Mouse (Mus musculus) forebrain, embryonic 15.5 days (tissue): ENCODE data around the gene Ldlrad3. TPM values are rescaled to one million over a fixed set of nuclear protein-coding genes. Genes with fewer than 3 reads are reported as not detected.

Experiments
- ATAC-seq: fragments of 200-750 bp; cut with Nextera tagmentation; replicated peaks from 2 replicates; pipeline ENCODE4 v1.8.0; 2017; ENCODE audit warnings: mild to moderate bottlenecking, moderate TSS enrichment, moderate library complexity
- H3K27ac ChIP-seq: fragments of 300-500 bp; sonication (generic); replicated peaks from 2 replicates; pipeline ENCODE4 v1.5.1; 2015; ENCODE audit warnings: mild to moderate bottlenecking, inconsistent platforms
- H3K27me3 ChIP-seq: fragments of 300-500 bp; sonication (generic); 2 replicates; pipeline ENCODE4 v1.6.1; 2015; ENCODE audit warnings: inconsistent platforms
- H3K36me3 ChIP-seq: fragments of 300-500 bp; sonication (generic); 2 replicates; pipeline ENCODE4 v1.6.1; 2015; ENCODE audit warnings: mild to moderate bottlenecking, inconsistent platforms
- H3K4me1 ChIP-seq: fragments of 300-500 bp; sonication (generic); 2 replicates; pipeline ENCODE4 v1.6.1; 2015; ENCODE audit warnings: inconsistent platforms
- H3K4me2 ChIP-seq: fragments of 300-500 bp; sonication (generic); replicated peaks from 2 replicates; pipeline ENCODE4 v1.6.1; 2015; ENCODE audit warnings: mild to moderate bottlenecking, inconsistent platforms
- H3K4me3 ChIP-seq: fragments of 300-500 bp; sonication (generic); 2 replicates; pipeline ENCODE4 v1.5.1; 2015; ENCODE audit warnings: mild to moderate bottlenecking, inconsistent platforms
- H3K9ac ChIP-seq: fragments of 300-500 bp; sonication (generic); replicated peaks from 2 replicates; pipeline ENCODE4 v1.6.1; 2015; ENCODE audit warnings: mild to moderate bottlenecking, inconsistent platforms
- H3K9me3 ChIP-seq: fragments of 300-500 bp; sonication (generic); 2 replicates; pipeline ENCODE4 v1.6.1; 2016; ENCODE audit warnings: inconsistent platforms
- WGBS: fragments of 180-500 bp; shearing (Covaris S2); methylation state at CpG from one replicate; pipeline ENCODE4 v1.1.7; 2015; ENCODE audit warnings: mixed read lengths; 5-methylcytosine and 5-hydroxymethylcytosine counted together
- polyA plus RNA-seq: library from polyadenylated mRNA; unstranded; fragments of >200 nt; fragmentation: Nextera tagmentation; extraction: Ambion mirVana; gene quantifications from 2 replicates; pipeline ENCODE4 v1.2.1, GENCODE M21; 2015

The Ldlrad3 gene
- polyA plus RNA-seq, 1 experiment from 2014 or later: 30.0 TPM

- H3K4me1 ChIP-seq: peaks cover 60% of the 10 kb centered on the region
- no peak overlapping the region for H3K4me2 ChIP-seq
- 46% methylated on average over 9 of the region's 9 CpGs for WGBS
- no peak overlapping the region for H3K9ac ChIP-seq
- H3K9me3 ChIP-seq: no peaks in the 10 kb centered on the region
- peak; percentile 86 for ATAC-seq
- H3K27ac ChIP-seq: peak overlapping the region; percentile 85
- H3K36me3 ChIP-seq: no peaks in the 10 kb centered on the region
- no peaks in the 10 kb centered on the region for H3K27me3 ChIP-seq
- no peak overlapping the region for H3K4me3 ChIP-seq
Measured at GRCm38 (mm10) chr2:102134510-102135262, 51.5 kb downstream of the Ldlrad3 start.

GRCm38 (mm10) chr2:102132945-102133558, 53.1 kb downstream of the Ldlrad3 start:
- H3K36me3 ChIP-seq: no peaks in the 10 kb centered on the region
- H3K9me3 ChIP-seq: no peaks in the 10 kb centered on the region
- H3K4me1 ChIP-seq: peaks cover 71% of the 10 kb centered on the region
- H3K27ac ChIP-seq: peak overlapping the region; percentile 35; the same call in 1 of the 2 replicates
- no peak for ATAC-seq
- H3K4me2 ChIP-seq: no peak overlapping the region
- H3K4me3 ChIP-seq: no peak overlapping the region
- WGBS: 41% methylated on average over 10 of the region's 10 CpGs
- no peak overlapping the region for H3K9ac ChIP-seq
- H3K27me3 ChIP-seq: no peaks in the 10 kb centered on the region

- Histone ChIP-seq H3K4me3 (no peak overlapping the region), H3K9me3 (no peaks in the 10 kb centered on the region), H3K4me2 (no peak overlapping the region), H3K27me3 (no peaks in the 10 kb centered on the region), H3K27ac (no peak overlapping the region), H3K36me3 (no peaks in the 10 kb centered on the region), H3K9ac (no peak overlapping the region), H3K4me1 (peaks cover 55% of the 10 kb centered on the region)
- WGBS: 74% methylated on average over 8 of the region's 8 CpGs
- no peak for ATAC-seq
Measured at GRCm38 (mm10) chr2:102130198-102130845, 55.9 kb downstream of the Ldlrad3 start.

GRCm38 (mm10) chr2:102129235-102129634, 57.0 kb downstream of the Ldlrad3 start:
- H3K36me3 ChIP-seq: no peaks in the 10 kb centered on the region
- no peaks in the 10 kb centered on the region for H3K9me3 ChIP-seq
- no peak overlapping the region for H3K4me3 ChIP-seq
- H3K4me2 ChIP-seq: no peak overlapping the region
- ATAC-seq: no peak
- 70% methylated on average over 4 of the region's 4 CpGs for WGBS
- no peaks in the 10 kb centered on the region for H3K27me3 ChIP-seq
- H3K9ac ChIP-seq: no peak overlapping the region
- H3K27ac ChIP-seq: peak overlapping the region; percentile 27
- peaks cover 44% of the 10 kb centered on the region for H3K4me1 ChIP-seq

- WGBS: 24% methylated on average over 14 of the region's 14 CpGs
- H3K9ac ChIP-seq: no peak overlapping the region
- 0 out of 2 replicates have a peak, but pooled peaks have one; percentile 49 for ATAC-seq
Measured at GRCm38 (mm10) chr2:102128500-102129030, 57.6 kb downstream of the Ldlrad3 start.

GRCm38 (mm10) chr2:102127791-102128387, 58.3 kb downstream of the Ldlrad3 start:
- WGBS: 81% methylated on average over 8 of the region's 8 CpGs

More at GRCm38 (mm10) chr2:102128500-102129030, 57.6 kb downstream of the Ldlrad3 start:
- H3K36me3 ChIP-seq: no peaks in the 10 kb centered on the region
- H3K4me1 ChIP-seq: peaks cover 38% of the 10 kb centered on the region
- no peak overlapping the region for H3K4me3 ChIP-seq
- no peak overlapping the region for H3K4me2 ChIP-seq
- no peaks in the 10 kb centered on the region for H3K27me3 ChIP-seq
- H3K9me3 ChIP-seq: no peaks in the 10 kb centered on the region
- H3K27ac ChIP-seq: peak overlapping the region; percentile 27; the same call in 1 of the 2 replicates

GRCm38 (mm10) chr2:102127221-102127620, 59.0 kb downstream of the Ldlrad3 start:
- H3K4me3 ChIP-seq: no peak overlapping the region
- H3K36me3 ChIP-seq: no peaks in the 10 kb centered on the region
- no peaks in the 10 kb centered on the region for H3K9me3 ChIP-seq
- no peak for ATAC-seq
- H3K27me3 ChIP-seq: no peaks in the 10 kb centered on the region
- WGBS: 78% methylated on average over 9 of the region's 9 CpGs
- H3K27ac ChIP-seq: no peak overlapping the region
- no peak overlapping the region for H3K4me2 ChIP-seq
- H3K4me1 ChIP-seq: peaks cover 31% of the 10 kb centered on the region
- no peak overlapping the region for H3K9ac ChIP-seq

More at GRCm38 (mm10) chr2:102127791-102128387, 58.3 kb downstream of the Ldlrad3 start:
- H3K9me3 ChIP-seq: no peaks in the 10 kb centered on the region
- ATAC-seq: no peak
- no peaks in the 10 kb centered on the region for H3K36me3 ChIP-seq
- H3K27me3 ChIP-seq: no peaks in the 10 kb centered on the region
- no peak overlapping the region for H3K4me3 ChIP-seq
- H3K4me1 ChIP-seq: peaks cover 33% of the 10 kb centered on the region
- H3K9ac ChIP-seq: no peak overlapping the region
- H3K4me2 ChIP-seq: no peak overlapping the region
- peak overlapping the region; percentile 19; the same call in 1 of the 2 replicates for H3K27ac ChIP-seq

GRCm38 (mm10) chr2:102126076-102126475, 60.1 kb downstream of the Ldlrad3 start:
- ATAC-seq: no peak
- no peaks in the 10 kb centered on the region for H3K9me3 ChIP-seq
- H3K4me3 ChIP-seq: no peak overlapping the region
- H3K36me3 ChIP-seq: no peaks in the 10 kb centered on the region
- H3K9ac ChIP-seq: no peak overlapping the region
- no peak overlapping the region for H3K27ac ChIP-seq
- no peaks in the 10 kb centered on the region for H3K27me3 ChIP-seq
- 71% methylated on average over 7 of the region's 7 CpGs for WGBS
- peaks cover 41% of the 10 kb centered on the region for H3K4me1 ChIP-seq
- no peak overlapping the region for H3K4me2 ChIP-seq

GRCm38 (mm10) chr2:102125042-102125441, 61.1 kb downstream of the Ldlrad3 start:
- WGBS: 66% methylated on average over 4 of the region's 4 CpGs

GRCm38 (mm10) chr2:102122146-102122515, 64.1 kb downstream of the Ldlrad3 start:
- ATAC-seq: no peak
- Histone ChIP-seq H3K9ac (no peak overlapping the region), H3K9me3 (no peaks in the 10 kb centered on the region), H3K36me3 (no peaks in the 10 kb centered on the region), H3K4me3 (no peak overlapping the region), H3K4me1 (peaks cover 28% of the 10 kb centered on the region), H3K4me2 (no peak overlapping the region), H3K27me3 (no peaks in the 10 kb centered on the region), H3K27ac (0 out of 2 replicates have a peak overlapping the region, but pooled peaks have one; percentile 33)
- WGBS: 41% methylated on average over 1 of the region's 1 CpGs

More at GRCm38 (mm10) chr2:102125042-102125441, 61.1 kb downstream of the Ldlrad3 start:
- H3K4me2 ChIP-seq: no peak overlapping the region
- no peak overlapping the region for H3K9ac ChIP-seq
- no peak for ATAC-seq
- H3K27ac ChIP-seq: no peak overlapping the region
- peaks cover 38% of the 10 kb centered on the region for H3K4me1 ChIP-seq
- no peak overlapping the region for H3K4me3 ChIP-seq
- H3K36me3 ChIP-seq: no peaks in the 10 kb centered on the region
- no peaks in the 10 kb centered on the region for H3K27me3 ChIP-seq
- H3K9me3 ChIP-seq: no peaks in the 10 kb centered on the region

- H3K4me3 ChIP-seq: no peak overlapping the region
- H3K27me3 ChIP-seq: no peaks in the 10 kb centered on the region
- no peaks in the 10 kb centered on the region for H3K36me3 ChIP-seq
- H3K4me2 ChIP-seq: no peak overlapping the region
- 0 out of 2 replicates have a peak, but pooled peaks have one; percentile 36 for ATAC-seq
- H3K9me3 ChIP-seq: no peaks in the 10 kb centered on the region
- 47% methylated on average over 4 of the region's 4 CpGs for WGBS
- no peak overlapping the region for H3K9ac ChIP-seq
- peaks cover 33% of the 10 kb centered on the region for H3K4me1 ChIP-seq
- H3K27ac ChIP-seq: 0 out of 2 replicates have a peak overlapping the region, but pooled peaks have one; percentile 33
Measured at GRCm38 (mm10) chr2:102121440-102122145, 64.6 kb downstream of the Ldlrad3 start.
